Mouse (Mus musculus) ES-Bruce4 (cell line): Measurements from ENCODE around the gene Creld2. TPM values are rescaled to one million over a fixed set of nuclear protein-coding genes. Genes with fewer than 3 reads are reported as not detected.

Source experiments
- H3K27ac ChIP-seq: 2 replicates; pipeline ENCODE4 v1.5.1; 2012; ENCODE audit warnings: low read length, inconsistent platforms; ENCODE audit not compliant: insufficient read depth
- H3K27me3 ChIP-seq: 2 replicates; pipeline ENCODE4 v1.6.1; 2012; ENCODE audit warnings: mild to moderate bottlenecking, low read length, inconsistent platforms; ENCODE audit not compliant: control insufficient read depth, poor library complexity, insufficient read depth, severe bottlenecking
- H3K36me3 ChIP-seq: 2 replicates; pipeline ENCODE4 v1.6.1; 2012; ENCODE audit warnings: inconsistent platforms, mild to moderate bottlenecking, low read length, moderate library complexity; ENCODE audit not compliant: control insufficient read depth, poor library complexity, insufficient read depth, severe bottlenecking
- H3K4me1 ChIP-seq: one replicate; pipeline ENCODE4 v1.8.1; 2011; ENCODE audit warnings: low read length; ENCODE audit not compliant: control insufficient read depth, insufficient read depth
- H3K4me3 ChIP-seq: 2 replicates; pipeline ENCODE4 v1.5.1; 2011; ENCODE audit warnings: low read depth, mild to moderate bottlenecking, low read length
- H3K9ac ChIP-seq: 2 replicates; pipeline ENCODE4 v1.6.1; 2012; ENCODE audit warnings: low read depth, mild to moderate bottlenecking, inconsistent platforms; ENCODE audit not compliant: poor library complexity, severe bottlenecking
- H3K9me3 ChIP-seq: replicated peaks from 2 replicates; pipeline ENCODE4 v1.6.1; 2012; ENCODE audit warnings: mild to moderate bottlenecking, low read length, inconsistent platforms; ENCODE audit not compliant: control insufficient read depth, poor library complexity, insufficient read depth, severe bottlenecking
- CTCF ChIP-seq: IDR thresholded peaks from one replicate; pipeline ENCODE4 v1.8.1; 2011; ENCODE audit warnings: low read depth, low read length
- EP300 ChIP-seq: IDR thresholded peaks from 2 replicates; pipeline ENCODE4 v1.6.1; 2011; ENCODE audit warnings: low read depth, low read length; ENCODE audit not compliant: insufficient read depth
- POLR2A ChIP-seq: IDR thresholded peaks from one replicate; pipeline ENCODE4 v1.8.1; 2011; ENCODE audit warnings: low read length; ENCODE audit not compliant: insufficient read depth
- polyA plus RNA-seq: library from polyadenylated mRNA; stranded (reverse); fragments of >200 nt; gene quantifications from 2 replicates; pipeline ENCODE4 v1.2.4, GENCODE M21; 2011; ENCODE audit warnings: low read depth; ENCODE audit not compliant: missing spikeins, insufficient read depth, insufficient read length

The Creld2 gene
- polyA plus RNA-seq, 1 experiment, result 40.2 TPM

DNA sequence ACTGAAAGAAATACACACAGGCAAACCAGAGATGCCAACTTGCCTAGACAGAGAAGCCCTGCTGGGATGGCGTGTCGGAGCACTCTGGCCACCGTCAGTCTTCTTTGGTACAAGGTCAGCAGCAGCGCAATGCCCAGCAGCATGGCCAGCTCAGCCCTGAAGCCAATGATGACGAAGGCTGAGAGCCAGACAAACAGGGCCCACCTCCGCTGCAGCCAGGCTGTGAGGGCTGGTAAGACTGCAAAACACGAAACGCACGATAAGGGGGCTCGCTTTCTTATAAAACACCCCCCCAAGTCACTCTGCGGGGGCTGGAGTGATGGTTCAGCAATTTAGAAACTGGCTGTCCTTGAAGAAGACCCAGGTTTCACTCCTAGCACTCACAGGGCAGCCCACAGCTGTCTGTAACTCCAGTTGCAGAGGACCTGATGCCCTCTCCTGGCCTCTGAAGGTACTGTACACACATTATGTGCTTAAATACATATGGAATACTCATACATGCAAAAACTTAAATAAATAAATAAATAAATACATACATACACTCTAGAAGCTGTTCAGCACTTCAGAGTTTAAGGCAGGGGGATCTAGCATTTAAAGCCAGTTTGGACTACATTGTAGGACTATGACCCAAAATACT, 4.9 kb upstream of the Creld2 start:
- no peaks in the 10 kb centered on the region for H3K4me1 ChIP-seq
- no peak overlapping the region for H3K4me3 ChIP-seq
- TF ChIP-seq CTCF (peak; percentile 55), POLR2A (no peak)
- H3K36me3 ChIP-seq, result no peaks in the 10 kb centered on the region; the same call in 1 of the 2 replicates
- H3K27me3 ChIP-seq, result no peaks in the 10 kb centered on the region
- H3K9ac ChIP-seq, result no peak overlapping the region
- H3K9me3 ChIP-seq, result no peaks in the 10 kb centered on the region
- H3K27ac ChIP-seq, result no peak overlapping the region

DNA sequence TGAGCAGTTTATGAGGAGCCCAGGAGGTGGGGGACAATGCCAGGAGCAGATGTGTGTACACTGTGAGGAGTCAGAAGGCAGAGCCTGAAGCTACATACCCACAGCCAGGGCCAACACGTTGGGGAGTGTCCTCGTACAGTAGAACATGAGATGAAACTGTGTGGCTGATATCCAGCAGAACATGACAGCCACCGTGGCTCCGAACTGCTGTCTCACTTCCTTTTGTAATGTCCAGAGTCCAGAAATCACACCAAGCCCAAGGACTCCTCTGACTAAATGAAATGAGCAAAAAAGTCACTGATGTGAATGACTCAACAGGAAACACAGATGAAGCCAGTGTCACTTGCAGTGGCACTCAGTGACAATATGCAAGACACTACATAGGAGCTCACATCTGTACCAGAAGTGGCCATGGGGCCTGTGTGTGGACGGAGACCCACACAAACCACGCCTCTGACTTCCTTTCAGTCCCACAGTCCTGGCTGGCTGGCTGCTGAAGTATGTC, 4.2 kb upstream of the Creld2 start:
- H3K27me3 ChIP-seq, result no peaks in the 10 kb centered on the region
- H3K4me3 ChIP-seq, result no peak overlapping the region
- no peaks in the 10 kb centered on the region; the same call in 1 of the 2 replicates for H3K36me3 ChIP-seq

GRCm38 (mm10) chr15:88819906-88820303, 459 bp downstream of the Creld2 start:
- Histone ChIP-seq H3K9ac (peak overlapping the region; percentile 72), H3K4me1 (no peaks in the 10 kb centered on the region), H3K27ac (no peak overlapping the region), H3K9me3 (no peaks in the 10 kb centered on the region), H3K36me3 (no peaks in the 10 kb centered on the region; the same call in 1 of the 2 replicates), H3K27me3 (no peaks in the 10 kb centered on the region), H3K4me3 (peak overlapping the region; percentile 80)
- TF ChIP-seq CTCF, result no peak
- no peak for TF ChIP-seq POLR2A
- no peak for TF ChIP-seq EP300

More for the DNA sequence above, 4.2 kb upstream of the Creld2 start:
- H3K9ac ChIP-seq, result no peak overlapping the region
- no peak for TF ChIP-seq CTCF
- no peak for TF ChIP-seq EP300
- no peak for TF ChIP-seq POLR2A
- H3K27ac ChIP-seq, result no peak overlapping the region
- H3K9me3 ChIP-seq, result no peaks in the 10 kb centered on the region
- no peaks in the 10 kb centered on the region for H3K4me1 ChIP-seq

- TF ChIP-seq EP300, result no peak
- Histone ChIP-seq H3K27ac (no peak overlapping the region), H3K27me3 (no peaks in the 10 kb centered on the region), H3K4me1 (no peaks in the 10 kb centered on the region), H3K9me3 (no peaks in the 10 kb centered on the region), H3K9ac (no peak overlapping the region), H3K4me3 (no peak overlapping the region), H3K36me3 (peaks cover 4% of the 10 kb centered on the region; the same call in 1 of the 2 replicates)
These were observed 2.0 kb downstream of the Creld2 start for GRCm38 (mm10) chr15:88821403-88821802.

DNA sequence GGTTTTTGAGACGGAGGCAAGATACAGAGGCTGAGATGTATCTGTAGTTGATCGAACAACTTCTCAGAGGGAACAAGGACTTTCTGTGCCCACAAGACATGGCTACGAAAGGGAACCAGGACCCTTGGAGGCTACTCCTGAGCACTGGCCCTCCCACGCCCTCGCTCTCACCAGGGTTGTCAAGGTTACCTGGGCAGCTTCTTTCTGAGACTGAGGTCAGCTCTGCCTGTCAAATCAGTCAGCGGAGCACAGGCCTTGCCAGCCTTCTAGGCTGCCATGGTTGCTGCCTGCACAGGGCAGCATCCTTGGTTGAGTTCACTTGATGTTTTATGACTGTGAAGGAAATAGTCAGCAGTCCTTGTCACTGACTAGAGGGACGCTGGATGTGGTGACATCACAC, 3.1 kb downstream of the Creld2 start:
- Histone ChIP-seq H3K4me3 (no peak overlapping the region), H3K9ac (no peak overlapping the region), H3K36me3 (peaks cover 4% of the 10 kb centered on the region; the same call in 1 of the 2 replicates), H3K27ac (no peak overlapping the region), H3K9me3 (no peaks in the 10 kb centered on the region), H3K4me1 (no peaks in the 10 kb centered on the region), H3K27me3 (no peaks in the 10 kb centered on the region)
- TF ChIP-seq CTCF (no peak), POLR2A (no peak), EP300 (no peak)

DNA sequence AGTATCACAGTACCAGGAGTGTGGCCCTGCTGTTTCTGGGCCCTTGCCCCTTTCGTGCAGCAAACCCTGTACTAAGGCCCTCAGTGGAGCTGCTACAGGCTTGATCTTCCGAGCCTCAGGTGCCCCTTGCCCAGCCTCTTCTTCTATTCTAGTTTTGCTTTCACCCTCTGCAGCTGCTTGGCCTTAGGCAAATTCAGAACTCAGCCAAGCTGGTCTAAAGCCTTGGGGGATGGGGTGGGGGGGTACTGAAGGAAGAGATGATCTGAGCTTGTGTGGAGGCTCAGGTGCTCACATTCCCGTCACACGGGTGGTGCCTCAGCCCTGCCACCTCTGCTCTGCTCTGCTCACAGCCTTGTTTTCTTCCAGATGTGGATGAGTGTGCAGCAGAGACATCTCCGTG, 3.9 kb downstream of the Creld2 start:
- H3K9me3 ChIP-seq, result no peaks in the 10 kb centered on the region
- TF ChIP-seq EP300 (no peak), CTCF (no peak)
- no peaks in the 10 kb centered on the region for H3K4me1 ChIP-seq
- H3K4me3 ChIP-seq, result no peak overlapping the region
- H3K27ac ChIP-seq, result no peak overlapping the region
- H3K27me3 ChIP-seq, result no peaks in the 10 kb centered on the region
- peaks cover 4% of the 10 kb centered on the region; the same call in 1 of the 2 replicates for H3K36me3 ChIP-seq
- no peak overlapping the region for H3K9ac ChIP-seq
